Mouse (Mus musculus) midbrain, embryonic 16.5 days (tissue): Measurements from ENCODE around the gene Nrxn2. TPM values are rescaled to one million over a fixed set of nuclear protein-coding genes. Genes with fewer than 3 reads are reported as not detected.

Experiments used
- ATAC-seq: fragments of 200-750 bp; cut with Nextera tagmentation; 2 replicates; pipeline ENCODE4 v1.8.0; 2017; ENCODE audit warnings: moderate TSS enrichment
- H3K27ac ChIP-seq: fragments of 300-500 bp; sonication (generic); 2 replicates; pipeline ENCODE4 v1.5.1; 2014; ENCODE audit warnings: mild to moderate bottlenecking, low read length, mixed read lengths
- H3K27me3 ChIP-seq: fragments of 300-500 bp; sonication (generic); 2 replicates; pipeline ENCODE4 v1.6.1; 2014; ENCODE audit warnings: low read depth, low read length, mixed read lengths; ENCODE audit not compliant: control insufficient read depth, insufficient read depth
- H3K36me3 ChIP-seq: fragments of 300-500 bp; sonication (generic); 2 replicates; pipeline ENCODE4 v1.6.1; 2014; ENCODE audit warnings: mild to moderate bottlenecking, low read length, moderate library complexity, mixed read lengths; ENCODE audit not compliant: control insufficient read depth, insufficient read depth
- H3K4me1 ChIP-seq: fragments of 300-500 bp; sonication (generic); 2 replicates; pipeline ENCODE4 v1.6.1; 2014; ENCODE audit warnings: mild to moderate bottlenecking, low read length, mixed read lengths; ENCODE audit not compliant: control insufficient read depth, insufficient read depth
- H3K4me2 ChIP-seq: fragments of 300-500 bp; sonication (generic); 2 replicates; pipeline ENCODE4 v1.6.1; 2014; ENCODE audit warnings: mild to moderate bottlenecking, low read length, mixed read lengths
- H3K4me3 ChIP-seq: fragments of 300-500 bp; sonication (generic); 2 replicates; pipeline ENCODE4 v1.5.1; 2014; ENCODE audit warnings: low read depth, mild to moderate bottlenecking, low read length, moderate library complexity, mixed read lengths
- H3K9ac ChIP-seq: fragments of 300-500 bp; sonication (generic); 2 replicates; pipeline ENCODE4 v1.6.1; 2014; ENCODE audit warnings: low read depth, low read length, mixed read lengths
- H3K9me3 ChIP-seq: fragments of 300-500 bp; sonication (generic); replicated peaks from 2 replicates; pipeline ENCODE4 v1.6.1; 2014; ENCODE audit warnings: mild to moderate bottlenecking, low read length, mixed read lengths; ENCODE audit not compliant: control insufficient read depth, poor library complexity, severe bottlenecking
- WGBS: fragments of 180-500 bp; shearing (Covaris S2); extraction: QIAGEN DNeasy Blood & Tissue Kit; methylation state at CpG from one replicate; pipeline ENCODE4 v1.1.7; 2014; 5-methylcytosine and 5-hydroxymethylcytosine counted together
- polyA plus RNA-seq: library from polyadenylated mRNA; unstranded; fragments of >200 nt; fragmentation: Nextera tagmentation; extraction: Ambion mirVana; gene quantifications from 2 replicates; pipeline ENCODE4 v1.2.1, GENCODE M21; 2015

The Nrxn2 gene
- polyA plus RNA-seq: 30.4 and 37.5 TPM in 2 replicates

GRCm38 (mm10) chr19:6418233-6418879 lies at the start of gene Nrxn2:
Gene Nrxn2, plus strand, starts transcription at chr19:6418731.
- ATAC-seq: peak; percentile 93
- peak within 1 kb of the TSS; percentile 72 for H3K4me2 ChIP-seq
- no peaks in the 10 kb centered on the region for H3K9me3 ChIP-seq
- WGBS: under 1% methylated on average over 37 of the region's 46 CpGs
- no peaks in the 10 kb centered on the region for H3K36me3 ChIP-seq
- H3K27ac ChIP-seq: peak within 1 kb of the TSS; percentile 96
- no peaks in the 10 kb centered on the region for H3K27me3 ChIP-seq
- H3K4me3 ChIP-seq: peak within 1 kb of the TSS; percentile 73
- H3K9ac ChIP-seq: peak within 1 kb of the TSS; percentile 86
- peaks cover 64% of the 10 kb centered on the region for H3K4me1 ChIP-seq

GRCm38 (mm10) chr19:6370175-6370574 lies 48.4 kb upstream of the Nrxn2 start:
- no peak overlapping the region for H3K4me3 ChIP-seq
- ATAC-seq: no peak
- H3K4me2 ChIP-seq: no peak overlapping the region
- WGBS: 88% methylated on average over 2 of the region's 2 CpGs
- H3K9ac ChIP-seq: no peak overlapping the region
- peaks cover 67% of the 10 kb centered on the region for H3K36me3 ChIP-seq
- peaks cover 14% of the 10 kb centered on the region for H3K4me1 ChIP-seq
- no peaks in the 10 kb centered on the region for H3K27me3 ChIP-seq
- H3K27ac ChIP-seq: no peak overlapping the region
- H3K9me3 ChIP-seq: no peaks in the 10 kb centered on the region

GRCm38 (mm10) chr19:6372433-6372832 lies 46.1 kb upstream of the Nrxn2 start:
- no peak overlapping the region for H3K4me3 ChIP-seq
- no peak overlapping the region for H3K27ac ChIP-seq
- H3K4me1 ChIP-seq: peaks cover 2% of the 10 kb centered on the region; the same call in 1 of the 2 replicates
- H3K27me3 ChIP-seq: no peaks in the 10 kb centered on the region
- no peak overlapping the region for H3K4me2 ChIP-seq
- peaks cover 70% of the 10 kb centered on the region for H3K36me3 ChIP-seq
- no peak overlapping the region for H3K9ac ChIP-seq
- H3K9me3 ChIP-seq: no peaks in the 10 kb centered on the region
- WGBS: 92% methylated on average over 3 of the region's 3 CpGs
- ATAC-seq: no peak

GRCm38 (mm10) chr19:6373539-6374400 lies 44.8 kb upstream of the Nrxn2 start:
- no peak overlapping the region for H3K4me2 ChIP-seq
- H3K4me3 ChIP-seq: no peak overlapping the region
- 57% methylated on average over 12 of the region's 12 CpGs for WGBS
- H3K9me3 ChIP-seq: no peaks in the 10 kb centered on the region
- no peak overlapping the region for H3K27ac ChIP-seq
- H3K27me3 ChIP-seq: no peaks in the 10 kb centered on the region
- H3K36me3 ChIP-seq: peaks cover 72% of the 10 kb centered on the region
- no peaks in the 10 kb centered on the region for H3K4me1 ChIP-seq
- peak; percentile 41 for ATAC-seq
- H3K9ac ChIP-seq: no peak overlapping the region

GRCm38 (mm10) chr19:6374571-6374970 lies 44.0 kb upstream of the Nrxn2 start:
- 98% methylated on average over 10 of the region's 10 CpGs for WGBS
- Histone ChIP-seq H3K4me1 (no peaks in the 10 kb centered on the region), H3K4me2 (no peak overlapping the region), H3K27me3 (no peaks in the 10 kb centered on the region), H3K9me3 (no peaks in the 10 kb centered on the region), H3K9ac (no peak overlapping the region), H3K36me3 (peaks cover 68% of the 10 kb centered on the region), H3K4me3 (no peak overlapping the region), H3K27ac (no peak overlapping the region)
- ATAC-seq: no peak

- WGBS: 93% methylated on average over 30 of the region's 42 CpGs
- H3K9ac ChIP-seq: no peak overlapping the region
- no peaks in the 10 kb centered on the region for H3K27me3 ChIP-seq
- no peak overlapping the region for H3K4me2 ChIP-seq
- 0 out of 2 replicates have a peak, but pooled peaks have one; percentile 6 for ATAC-seq
- H3K4me3 ChIP-seq: no peak overlapping the region
- no peaks in the 10 kb centered on the region for H3K9me3 ChIP-seq
- H3K27ac ChIP-seq: no peak overlapping the region
- no peaks in the 10 kb centered on the region for H3K4me1 ChIP-seq
- H3K36me3 ChIP-seq: peaks cover 65% of the 10 kb centered on the region
Measured at GRCm38 (mm10) chr19:6375423-6376254, 42.9 kb upstream of the Nrxn2 start.

GRCm38 (mm10) chr19:6376255-6376564 lies 42.3 kb upstream of the Nrxn2 start:
- Histone ChIP-seq H3K4me3 (no peak overlapping the region), H3K4me2 (no peak overlapping the region), H3K9me3 (no peaks in the 10 kb centered on the region), H3K4me1 (no peaks in the 10 kb centered on the region), H3K27me3 (no peaks in the 10 kb centered on the region), H3K27ac (no peak overlapping the region), H3K9ac (no peak overlapping the region), H3K36me3 (peaks cover 59% of the 10 kb centered on the region)
- 64% methylated on average over 14 of the region's 14 CpGs for WGBS
- no peak for ATAC-seq

GRCm38 (mm10) chr19:6376643-6377042 lies 41.9 kb upstream of the Nrxn2 start:
- Histone ChIP-seq H3K9ac (no peak overlapping the region), H3K27ac (no peak overlapping the region)

More at GRCm38 (mm10) chr19:6376643-6377042, 41.9 kb upstream of the Nrxn2 start:
- Histone ChIP-seq H3K4me2 (no peak overlapping the region), H3K9me3 (no peaks in the 10 kb centered on the region), H3K36me3 (peaks cover 56% of the 10 kb centered on the region), H3K4me1 (no peaks in the 10 kb centered on the region), H3K4me3 (no peak overlapping the region), H3K27me3 (no peaks in the 10 kb centered on the region)
- no peak for ATAC-seq
- 82% methylated on average over 2 of the region's 2 CpGs for WGBS
